Mouse (Mus musculus) lung, postnatal 10 days (tissue): Measurements from ENCODE around the gene Susd6.

Experiments
- DNase-seq: peaks from one replicate; pipeline ENCODE4 v3.0.0; 2021

Susd6 gene

GRCm38 (mm10) chr12:80815298-80815697 lies 25.0 kb downstream of the Susd6 start:
- no peak for DNase-seq

GRCm38 (mm10) chr12:80815893-80816292 lies 25.6 kb downstream of the Susd6 start:
- no peak for DNase-seq

- DNase-seq: no peak
These were observed 26.2 kb downstream of the Susd6 start for GRCm38 (mm10) chr12:80816380-80817086.

- no peak for DNase-seq
These were observed 27.5 kb downstream of the Susd6 start for GRCm38 (mm10) chr12:80817697-80818235.

GRCm38 (mm10) chr12:80819020-80819419 lies 28.7 kb downstream of the Susd6 start:
- DNase-seq: peak; percentile 52

- peak; percentile 55 for DNase-seq
These were observed 31.1 kb downstream of the Susd6 start for GRCm38 (mm10) chr12:80821312-80822007.

GRCm38 (mm10) chr12:80822533-80822932 lies 32.2 kb downstream of the Susd6 start:
- DNase-seq: no peak

GRCm38 (mm10) chr12:80824202-80824601 lies 33.9 kb downstream of the Susd6 start:
- DNase-seq: no peak

- DNase-seq: no peak
These were observed 36.1 kb downstream of the Susd6 start for GRCm38 (mm10) chr12:80826423-80826822.

GRCm38 (mm10) chr12:80827464-80828015 lies 37.2 kb downstream of the Susd6 start:
- DNase-seq: peak; percentile 70

- no peak for DNase-seq
These were observed 37.7 kb downstream of the Susd6 start for GRCm38 (mm10) chr12:80828020-80828419.

- no peak for DNase-seq
These were observed 38.6 kb downstream of the Susd6 start for GRCm38 (mm10) chr12:80828951-80829350.

GRCm38 (mm10) chr12:80830211-80830610 lies 39.9 kb downstream of the Susd6 start:
- no peak for DNase-seq

GRCm38 (mm10) chr12:80830820-80831219 lies 40.5 kb downstream of the Susd6 start:
- no peak for DNase-seq

GRCm38 (mm10) chr12:80832313-80832712 lies 42.0 kb downstream of the Susd6 start:
- DNase-seq: no peak

- peak; percentile 51 for DNase-seq
These were observed 43.2 kb downstream of the Susd6 start for GRCm38 (mm10) chr12:80833541-80833940.

- peak; percentile 38 for DNase-seq
These were observed 44.0 kb downstream of the Susd6 start for GRCm38 (mm10) chr12:80834156-80834900.

GRCm38 (mm10) chr12:80834901-80835570 lies 44.7 kb downstream of the Susd6 start:
- DNase-seq: no peak

- DNase-seq: no peak
These were observed 47.3 kb downstream of the Susd6 start for GRCm38 (mm10) chr12:80837614-80838013.

- no peak for DNase-seq
These were observed 48.0 kb downstream of the Susd6 start for GRCm38 (mm10) chr12:80838271-80838670.

GRCm38 (mm10) chr12:80838787-80839186 lies 48.5 kb downstream of the Susd6 start:
- DNase-seq: no peak

GRCm38 (mm10) chr12:80839631-80840030 lies 49.3 kb downstream of the Susd6 start:
- no peak for DNase-seq

- DNase-seq: no peak
These were observed 51.3 kb downstream of the Susd6 start for GRCm38 (mm10) chr12:80841618-80842017.
